Mouse (Mus musculus) retina, postnatal 7 days (tissue): ENCODE results near the gene Fscn2.

Experiments
- DNase-seq: peaks from one replicate; pipeline ENCODE4 v3.0.0-alpha.2; 2012; ENCODE audit warnings: low read depth, low spot score

Fscn2 gene

DNA sequence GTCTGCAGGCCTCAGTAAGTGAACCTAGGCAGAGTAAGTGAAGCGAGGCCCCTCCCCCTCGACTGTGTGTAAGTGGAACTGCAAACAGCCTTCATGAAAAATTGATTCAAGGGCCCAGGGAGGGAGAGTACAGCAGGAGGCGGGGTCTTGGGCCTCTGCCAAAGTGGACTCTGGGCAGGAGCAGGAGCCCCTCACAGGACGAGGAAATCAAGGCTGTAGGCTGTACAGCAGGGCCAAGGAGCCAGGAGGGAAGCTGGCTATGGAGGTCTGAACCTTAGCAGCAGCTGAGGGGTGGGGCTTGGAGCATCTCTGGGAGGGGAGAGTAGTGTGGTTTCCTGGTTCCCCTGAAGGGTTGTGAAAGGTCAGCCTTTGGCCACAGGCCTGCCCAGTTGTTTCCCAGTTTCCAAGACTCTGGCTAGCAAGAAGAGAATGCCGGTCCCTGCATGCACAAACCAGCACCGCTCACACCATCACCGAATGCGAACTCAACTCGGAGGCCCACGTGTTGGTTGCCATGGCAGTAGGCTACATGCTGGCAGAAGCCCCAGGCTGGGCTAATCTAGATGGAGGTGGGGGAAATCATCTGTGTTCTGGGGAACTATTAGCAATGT lies 3.4 kb upstream of the Fscn2 start:
- no peak for DNase-seq

DNA sequence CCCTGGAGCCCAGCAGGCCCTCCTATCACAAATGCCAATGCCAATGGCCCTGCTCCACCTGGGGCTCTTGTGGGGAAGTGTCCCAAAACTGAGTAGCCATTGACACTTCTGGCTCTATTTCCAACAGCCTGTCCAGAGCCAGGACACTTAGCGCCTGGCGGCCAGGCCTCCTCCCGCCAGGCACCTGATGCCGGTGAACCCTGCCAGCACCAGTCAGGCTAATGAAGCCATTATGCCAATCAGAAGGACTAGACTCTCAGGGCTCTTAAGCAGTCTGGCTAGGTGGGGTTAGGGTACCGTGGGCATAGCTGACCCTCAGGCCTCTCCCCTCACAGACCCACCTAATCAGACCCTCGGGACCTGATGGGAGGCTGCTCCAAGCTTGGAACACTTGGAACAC lies 1.9 kb upstream of the Fscn2 start:
- no peak for DNase-seq

GRCm38 (mm10) chr11:120360062-120360461 lies 1.3 kb upstream of the Fscn2 start:
- no peak for DNase-seq

DNA sequence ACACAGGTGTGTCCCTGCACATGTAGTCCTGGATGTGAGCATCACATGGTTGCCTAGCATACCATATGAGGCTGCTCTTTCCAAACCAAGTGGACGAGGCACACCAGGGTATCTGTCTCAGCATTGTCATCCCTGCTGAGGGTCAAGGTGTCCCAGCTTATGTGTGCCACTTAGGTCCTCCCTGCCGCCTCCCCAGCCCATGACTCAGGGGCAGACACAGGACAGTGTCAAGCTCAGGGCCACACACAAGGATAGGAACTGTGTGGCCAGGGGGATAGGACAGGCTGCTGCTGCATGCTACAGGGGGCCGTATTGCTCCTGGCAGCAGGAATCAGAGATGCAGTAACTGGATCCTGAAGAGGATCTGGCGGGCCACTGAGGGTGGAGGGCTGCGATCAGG lies 579 bp upstream of the Fscn2 start:
- DNase-seq: no peak

- DNase-seq: no peak
These were observed 1.6 kb downstream of the Fscn2 start for GRCm38 (mm10) chr11:120362891-120363290.

DNA sequence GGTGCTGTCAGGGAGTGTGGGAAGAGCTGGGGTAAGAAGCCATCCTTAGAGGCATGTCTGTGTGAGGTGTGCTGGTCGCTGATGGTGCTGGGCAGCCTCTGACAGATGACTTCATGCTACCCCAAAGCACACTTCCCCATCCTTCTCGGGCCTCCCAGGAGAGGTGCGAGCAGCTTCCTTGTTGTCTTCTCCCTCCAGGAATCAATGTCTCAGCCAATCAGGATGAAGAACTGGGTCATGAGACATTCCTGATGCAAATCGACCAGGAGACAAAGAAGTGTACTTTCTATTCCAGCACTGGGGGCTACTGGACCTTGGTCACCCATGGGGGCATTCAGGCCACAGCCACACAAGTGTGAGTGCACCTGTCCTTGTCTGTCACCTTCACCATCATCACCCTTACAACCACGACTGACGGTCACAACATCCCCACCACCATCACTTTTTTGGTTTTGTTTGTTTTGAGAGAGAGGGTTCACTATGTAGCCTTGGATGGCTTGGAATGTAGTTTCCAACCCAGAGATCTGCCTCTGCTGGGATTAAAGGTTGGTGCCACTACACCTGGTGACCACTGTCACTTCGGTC lies 5.2 kb downstream of the Fscn2 start:
- no peak for DNase-seq

GRCm38 (mm10) chr11:120369656-120370055 lies 8.3 kb downstream of the Fscn2 start:
- DNase-seq: no peak

DNA sequence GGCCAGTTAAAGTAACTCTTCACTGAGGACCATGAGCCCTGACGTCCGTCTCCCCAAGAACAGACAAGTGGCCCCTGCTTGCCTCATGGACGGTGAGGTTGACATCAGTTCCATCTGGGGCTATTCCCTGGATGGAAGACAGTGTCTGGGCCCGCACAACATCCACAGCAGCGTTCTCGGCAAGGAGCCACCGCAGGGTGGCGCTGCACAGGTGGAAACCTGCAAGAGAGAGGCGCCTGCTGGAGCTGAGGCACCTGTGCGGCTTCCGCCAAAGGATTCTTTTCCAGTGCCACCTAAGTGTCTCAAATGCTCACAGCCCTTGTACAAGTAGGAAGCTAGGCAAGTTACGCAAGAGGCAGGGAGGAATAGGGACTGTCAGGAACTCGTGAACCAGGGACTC lies 11.7 kb downstream of the Fscn2 start:
- DNase-seq: no peak

GRCm38 (mm10) chr11:120373820-120374586 lies 12.7 kb downstream of the Fscn2 start:
- DNase-seq: no peak

- DNase-seq: no peak
These were observed 14.0 kb downstream of the Fscn2 start for GRCm38 (mm10) chr11:120375324-120375723.

- no peak for DNase-seq
These were observed 15.2 kb downstream of the Fscn2 start for GRCm38 (mm10) chr11:120376302-120377160.

DNA sequence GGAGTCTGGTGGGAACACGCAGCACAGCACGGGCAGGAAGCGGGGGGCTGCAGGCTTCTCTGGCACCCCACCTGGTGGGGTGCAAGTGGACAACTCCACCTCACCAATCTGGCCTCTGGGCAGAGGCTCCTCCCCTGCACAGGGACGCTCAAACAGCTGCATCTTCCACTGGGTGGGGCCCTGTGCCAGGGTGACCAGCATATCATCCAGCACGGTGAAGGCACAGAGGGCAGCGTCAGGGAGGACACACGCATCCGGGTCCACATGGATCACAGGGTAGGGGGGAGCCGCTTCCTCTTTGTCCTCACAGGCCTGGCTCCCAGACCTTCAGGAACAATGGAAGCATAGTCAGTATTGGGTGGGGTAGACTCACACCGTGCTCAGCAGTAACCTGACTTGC lies 16.0 kb downstream of the Fscn2 start:
- no peak for DNase-seq

- peak; percentile 9 for DNase-seq
These were observed 16.8 kb downstream of the Fscn2 start for GRCm38 (mm10) chr11:120378031-120378610.

DNA sequence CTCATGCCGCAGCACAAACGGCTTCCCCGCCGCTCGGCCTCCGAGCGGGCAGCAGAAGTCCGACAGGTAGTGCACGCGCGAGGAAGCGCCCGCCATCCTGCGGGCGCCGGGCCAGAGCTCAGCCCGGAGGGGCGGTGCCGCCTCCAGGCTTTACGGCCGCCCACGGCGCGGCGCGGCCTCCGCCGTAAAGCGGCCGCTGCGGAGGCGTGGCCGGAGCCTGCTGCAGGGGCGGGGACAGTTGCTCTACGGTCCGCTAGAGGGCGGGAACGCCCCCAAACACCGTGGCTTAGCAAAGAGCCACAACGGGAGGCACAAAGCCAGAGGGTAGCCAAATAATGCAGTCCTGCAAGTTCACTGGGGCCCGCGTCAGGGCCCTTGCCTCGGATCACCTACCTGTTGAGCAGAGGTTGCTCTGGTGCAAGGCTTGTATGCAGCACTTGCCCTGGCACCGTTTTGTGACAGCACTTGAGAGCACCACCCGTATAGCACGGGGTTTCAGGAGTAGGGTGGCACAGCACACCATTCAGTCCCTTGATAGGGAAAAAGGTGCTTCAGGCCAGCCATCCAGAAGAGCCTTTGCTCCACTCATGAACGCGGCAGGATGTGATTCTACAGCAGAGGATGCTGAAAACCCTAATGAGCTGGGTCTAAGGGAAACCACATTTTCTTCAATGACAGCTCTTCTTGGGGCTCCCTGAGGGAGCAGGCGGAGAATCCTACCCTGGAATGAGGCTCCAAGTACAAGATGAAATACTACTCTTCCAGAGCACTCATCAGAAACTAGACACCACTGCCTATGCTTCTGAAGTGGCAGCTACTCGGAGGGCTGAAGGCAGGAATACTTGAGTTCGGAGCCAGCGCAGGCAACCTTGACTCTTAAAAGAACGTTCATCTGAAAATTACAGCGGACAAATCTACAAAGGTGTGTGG lies 17.5 kb downstream of the Fscn2 start, which contains the start of gene Faap100:
Gene Faap100 (minus strand): TSS at position 154 of the 930 bp plus-strand sequence.
- peak; percentile 86 for DNase-seq

DNA sequence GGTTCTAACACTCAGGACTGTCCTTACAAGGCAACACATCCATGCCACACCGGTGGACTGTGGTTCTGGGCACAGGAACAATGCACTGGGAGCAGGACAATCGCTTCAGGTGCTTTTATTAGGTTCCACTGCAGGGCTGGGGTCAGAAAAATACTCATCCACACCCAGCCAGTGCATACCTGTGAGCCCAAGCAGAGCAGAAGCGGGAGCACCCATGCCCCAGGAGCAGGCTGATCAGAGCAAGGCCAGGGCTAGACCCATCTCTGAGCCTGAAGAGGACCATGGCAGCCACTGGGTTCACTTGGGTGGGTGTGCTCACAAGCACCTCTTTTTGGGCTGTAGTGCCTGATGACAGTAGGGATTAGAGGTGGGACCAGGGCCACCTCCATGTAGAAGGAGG lies 18.9 kb downstream of the Fscn2 start:
- no peak for DNase-seq

- DNase-seq: no peak
These were observed 19.8 kb downstream of the Fscn2 start for GRCm38 (mm10) chr11:120381157-120381556.

GRCm38 (mm10) chr11:120382509-120382908 lies 21.2 kb downstream of the Fscn2 start:
- no peak for DNase-seq

DNA sequence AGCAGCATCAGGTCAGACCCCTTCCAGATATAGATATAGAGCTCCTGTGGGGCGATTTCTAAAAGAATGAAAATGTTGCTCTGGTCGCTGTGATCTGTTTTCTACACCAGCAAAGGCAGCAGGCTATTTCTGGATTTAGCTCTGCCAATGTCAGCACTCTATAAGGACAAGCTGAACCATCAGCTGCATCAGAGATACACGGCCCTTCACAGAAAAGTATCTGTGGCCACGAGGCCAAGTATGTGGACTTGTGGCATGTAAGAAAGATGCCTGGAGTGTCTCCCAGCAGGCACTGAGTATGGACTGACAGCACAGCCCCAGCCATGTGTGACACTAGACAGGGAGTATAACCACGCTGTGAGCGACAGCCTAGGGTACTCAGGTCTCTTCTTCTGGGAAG lies 25.3 kb downstream of the Fscn2 start:
- no peak for DNase-seq

DNA sequence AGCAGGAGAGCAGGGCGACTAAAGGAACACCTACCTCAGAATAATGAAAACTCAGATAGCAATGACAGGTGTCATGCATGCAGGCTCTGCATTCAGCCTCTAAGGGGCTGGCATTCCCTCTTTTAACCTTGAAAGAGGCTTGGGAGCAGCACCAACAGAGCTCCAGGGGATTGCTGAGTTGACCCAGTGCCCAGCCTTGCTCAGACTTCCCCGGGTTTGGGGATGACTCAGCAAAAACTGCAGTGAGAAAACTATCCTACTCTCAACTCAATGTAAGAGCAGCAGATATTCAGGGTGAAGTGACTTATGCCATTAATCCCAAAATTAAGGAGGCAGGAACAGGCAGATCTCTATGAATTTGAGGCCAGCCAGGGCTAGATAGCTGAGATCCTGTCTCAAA lies 25.8 kb downstream of the Fscn2 start:
- DNase-seq: no peak

- DNase-seq: no peak
These were observed 27.2 kb downstream of the Fscn2 start for GRCm38 (mm10) chr11:120388580-120388979.

- no peak for DNase-seq
These were observed 34.3 kb downstream of the Fscn2 start for GRCm38 (mm10) chr11:120395661-120396060.
